Comparison of ENCODE assay signal across 11 mouse cellular contexts in the genomic region with DNA sequence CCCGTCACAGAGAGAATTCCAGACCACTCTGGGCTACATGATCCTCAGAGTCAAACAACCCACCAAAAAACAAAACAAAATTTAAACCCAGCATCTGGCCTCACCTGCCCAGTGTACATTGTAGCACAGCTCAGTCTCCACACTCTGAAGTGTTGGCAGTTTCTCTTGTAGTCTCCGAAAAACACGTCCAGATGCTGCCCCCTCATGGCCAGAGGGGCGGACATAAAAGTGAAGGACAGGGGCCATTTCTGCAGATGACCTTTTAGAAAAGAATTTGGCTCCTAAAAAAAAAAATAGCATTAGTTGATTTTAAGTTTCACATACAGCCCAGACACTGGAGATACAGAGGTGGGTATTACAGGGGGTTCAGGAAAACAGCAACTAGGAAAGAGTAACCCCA. TPM values are rescaled to one million over a fixed set of nuclear protein-coding genes. Genes with fewer than 3 reads are reported as not detected.
DNase-seq lines count a peak whose midpoint lies in the region; TF ChIP-seq lines count a peak whose summit lies in the region.
"Had no signal": no experiment of that assay in that cellular context is flagged by ENCODE, and none has a peak within 500 bp of the region (broad histone marks: within the 10 kb centered on the region; RNA-seq: fewer than 3 reads in every experiment).

No protein-coding gene starts in this region.

- peak; percentile 55 for TF ChIP-seq CTCF in layer of hippocampus, adult 2 months (conservative IDR thresholded peaks at IDR 0.05)

- DNase-seq in embryo, embryonic 10.5 days (ENCODE audit: low spot score) = peak; percentile 36
- no peak for DNase-seq in embryo, embryonic 11 days
- no peak for DNase-seq in layer of hippocampus, adult 2 months (ENCODE audit: low spot score in 2 of 2)
- DNase-seq in layer of hippocampus, postnatal 25 days (ENCODE audit: extremely low spot score in 1 of 2, low spot score in 1 of 2) = no peak
- peak; percentile 43 for DNase-seq in NIH3T3 (ENCODE audit: low read depth)
- peak; percentile 25 to 55 for DNase-seq in kidney, postnatal 36 days
- no peak for DNase-seq in embryonic facial prominence, embryonic 10.5 days (ENCODE audit: low spot score)
- DNase-seq in layer of hippocampus, adult 8-10 months (ENCODE audit: low spot score in 2 of 2) = no peak
- DNase-seq: B cell, adult 2 months had no signal

- H3K36me3 ChIP-seq in embryonic facial prominence, embryonic 10.5 days (replicated peaks) = peaks cover 76% of the 10 kb centered on the region

- 71% methylated on average over 4 of the region's 4 CpGs for WGBS in embryonic facial prominence, embryonic 10.5 days

- peaks cover 13% of the 10 kb centered on the region for H3K4me1 ChIP-seq in embryonic facial prominence, embryonic 10.5 days

- H3K4me3 ChIP-seq in layer of hippocampus, adult 2 months = no peak overlapping the region
- no peak overlapping the region for H3K4me3 ChIP-seq in embryonic facial prominence, embryonic 10.5 days
- H3K4me3 ChIP-seq: forebrain, embryonic 13.5 days; heart, embryonic 13.5 days had no signal

- H3K27me3 ChIP-seq in embryonic facial prominence, embryonic 10.5 days (replicated peaks; ENCODE audit: low read depth, poor library complexity, severe bottlenecking) = no peaks in the 10 kb centered on the region
- H3K27me3 ChIP-seq: forebrain, embryonic 13.5 days; heart, embryonic 13.5 days had no signal

- H3K9me3 ChIP-seq in embryonic facial prominence, embryonic 10.5 days = no peaks in the 10 kb centered on the region
- H3K9me3 ChIP-seq: forebrain, embryonic 13.5 days; heart, embryonic 13.5 days had no signal

- no peak overlapping the region for H3K27ac ChIP-seq in layer of hippocampus, adult 2 months
- no peak overlapping the region for H3K27ac ChIP-seq in embryonic facial prominence, embryonic 10.5 days (replicated peaks)
- H3K27ac ChIP-seq: forebrain, embryonic 13.5 days; heart, embryonic 13.5 days had no signal

RNA-seq across cellular contexts. Expression of gene Pfas, which starts 4.7 kb away (rescaled TPM):
- total RNA-seq in layer of hippocampus, adult 2 months (2021) = 10 to 100 TPM; 27.5 to 27.8 TPM
- 10 to 100 TPM; 18.9 to 29.3 TPM for total RNA-seq in layer of hippocampus, postnatal 25 days (2021)
- polyA plus RNA-seq in embryonic facial prominence, embryonic 10.5 days (2016; fragmentation: Nextera tagmentation; extraction: Ambion mirVana) = 70.1 and 71.9 TPM in 2 replicates
- total RNA-seq in layer of hippocampus, adult 8-10 months (2022) = 10 to 100 TPM; 25.8 to 32.2 (median 26.8) TPM

RNA-seq across cellular contexts. Expression of gene Ctc1, which starts 12.1 kb away (rescaled TPM):
- total RNA-seq in layer of hippocampus, adult 2 months (2021) = 10 to 100 TPM; 40.3 to 43.1 TPM
- total RNA-seq in layer of hippocampus, postnatal 25 days (2021) = 10 to 100 TPM; 35.5 to 36.0 TPM
- 100 and 103 TPM in 2 replicates for polyA plus RNA-seq in embryonic facial prominence, embryonic 10.5 days (2016; fragmentation: Nextera tagmentation; extraction: Ambion mirVana)
- total RNA-seq in layer of hippocampus, adult 8-10 months (2022) = 10 to 100 TPM; 39.8 to 46.9 (median 41.8) TPM

RNA-seq across cellular contexts. Expression of gene Rangrf, which starts 28.6 kb away (rescaled TPM):
- total RNA-seq in layer of hippocampus, adult 2 months (2021) = 10 to 100 TPM; 16.8 to 20.7 TPM
- total RNA-seq in layer of hippocampus, postnatal 25 days (2021) = 10 to 100 TPM; 15.1 to 18.1 TPM
- 87.7 and 93.0 TPM in 2 replicates for polyA plus RNA-seq in embryonic facial prominence, embryonic 10.5 days (2016; fragmentation: Nextera tagmentation; extraction: Ambion mirVana)
- total RNA-seq in layer of hippocampus, adult 8-10 months (2022) = 10 to 100 TPM; 14.1 to 24.1 (median 15.9) TPM

RNA-seq across cellular contexts. Expression of gene Slc25a35, which starts 35.7 kb away (rescaled TPM):
- total RNA-seq in layer of hippocampus, adult 2 months (2021) = 1 to 10 TPM; 5.8 to 6.2 TPM
- total RNA-seq in layer of hippocampus, postnatal 25 days (2021) = 1 to 10 TPM; 4.4 to 7.6 TPM
- polyA plus RNA-seq in embryonic facial prominence, embryonic 10.5 days (2016; fragmentation: Nextera tagmentation; extraction: Ambion mirVana) = 2.4 and 2.7 TPM in 2 replicates
- 1 to 10 TPM; 4.9 to 7.4 (median 5.8) TPM for total RNA-seq in layer of hippocampus, adult 8-10 months (2022)

RNA-seq across cellular contexts. Expression of gene Aurkb, which starts 41.9 kb away (rescaled TPM):
- under 1 TPM; 0.54 to 0.79 TPM for total RNA-seq in layer of hippocampus, adult 2 months (2021)
- total RNA-seq in layer of hippocampus, postnatal 25 days (2021) = 1 to 10 TPM in 1 of 2 experiments, under 1 TPM in 1; 0.85 to 1.0 TPM
- 215 and 218 TPM in 2 replicates for polyA plus RNA-seq in embryonic facial prominence, embryonic 10.5 days (2016; fragmentation: Nextera tagmentation; extraction: Ambion mirVana)
- total RNA-seq in layer of hippocampus, adult 8-10 months (2022) = 1 to 10 TPM in 2 of 4 experiments, under 1 TPM in 2; 0.52 to 1.6 (median 0.88) TPM

Comparison
In these comparisons a context has a peak if more than half of its experiments do, and no peak if none do; other contexts are left out.
1. DNase-seq: peak in embryo, embryonic 10.5 days (single experiment), NIH3T3 (single experiment) and kidney, postnatal 36 days (2 of 2); none in embryo, embryonic 11 days (single experiment), layer of hippocampus, adult 2 months (0 of 2), layer of hippocampus, postnatal 25 days (0 of 2), embryonic facial prominence, embryonic 10.5 days (single experiment) and layer of hippocampus, adult 8-10 months (0 of 2).